Mouse (Mus musculus) heart, adult 8-10 months (tissue): ENCODE measurements around the gene Naa16. TPM values are rescaled to one million over a fixed set of nuclear protein-coding genes. Genes with fewer than 3 reads are reported as not detected.

ENCODE experiments used
- DNase-seq: peaks from one replicate; pipeline ENCODE4 v3.0.0; 2022; ENCODE audit warnings: low spot score
- total RNA-seq, 4 experiments: library from RNA; stranded (reverse); gene quantifications; 2 replicates each; pipeline ENCODE4 v1.2.4; 2022

The Naa16 gene
- total RNA-seq, 4 experiments from 2014 or later, result 6.5 to 12.0 (median 6.9) TPM

DNA sequence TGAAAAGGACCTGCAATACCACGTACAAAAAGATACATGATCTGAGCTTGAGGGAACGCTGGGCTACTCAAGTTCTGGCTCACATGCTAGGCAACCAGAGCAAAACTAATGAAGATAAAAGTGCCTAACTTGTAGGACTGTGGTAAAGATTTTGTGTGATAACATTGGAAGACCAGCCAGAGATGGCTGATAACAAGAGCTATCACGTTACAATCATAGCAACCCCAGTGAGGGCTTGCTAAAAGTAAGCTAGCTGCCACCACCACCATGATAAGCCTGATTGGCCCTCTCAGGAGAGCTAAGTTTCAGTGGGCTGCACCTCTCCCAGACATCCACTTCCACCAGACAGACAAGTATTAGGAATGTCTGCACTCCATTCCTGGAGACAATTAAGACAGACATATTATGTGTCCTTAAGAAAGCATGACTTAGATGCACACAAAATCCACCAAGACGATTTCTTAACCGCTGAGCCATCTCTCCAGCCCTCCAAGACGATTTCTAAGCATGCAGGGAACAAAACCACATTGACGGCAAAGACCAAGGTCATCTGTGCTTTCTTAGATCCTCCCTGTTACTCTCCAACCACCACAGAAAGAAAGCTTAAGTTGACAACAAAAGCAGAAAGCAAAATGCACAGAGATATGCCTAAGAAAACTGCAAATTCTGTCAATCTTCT is 92.1 kb downstream of the Naa16 start:
- no peak for DNase-seq

DNA sequence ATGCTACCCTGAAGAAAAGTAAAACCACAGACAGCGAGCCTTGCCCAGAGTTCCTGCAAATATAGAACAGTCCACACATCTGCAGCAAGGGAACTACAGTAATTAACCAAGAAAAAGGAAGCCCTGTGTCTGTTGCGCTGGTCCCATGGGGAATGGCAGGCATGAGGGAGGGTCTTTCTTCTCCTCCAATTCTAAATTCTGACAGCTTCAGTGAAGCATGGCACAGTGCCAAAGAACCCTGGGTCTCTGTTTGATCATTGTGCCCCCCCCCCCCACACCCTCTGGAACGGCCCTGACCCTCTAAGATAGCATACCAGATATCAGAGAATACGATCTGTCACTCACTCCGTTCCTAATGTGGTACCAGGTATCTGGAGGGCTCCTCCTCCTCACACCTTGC is 93.7 kb downstream of the Naa16 start:
- DNase-seq, result no peak

DNA sequence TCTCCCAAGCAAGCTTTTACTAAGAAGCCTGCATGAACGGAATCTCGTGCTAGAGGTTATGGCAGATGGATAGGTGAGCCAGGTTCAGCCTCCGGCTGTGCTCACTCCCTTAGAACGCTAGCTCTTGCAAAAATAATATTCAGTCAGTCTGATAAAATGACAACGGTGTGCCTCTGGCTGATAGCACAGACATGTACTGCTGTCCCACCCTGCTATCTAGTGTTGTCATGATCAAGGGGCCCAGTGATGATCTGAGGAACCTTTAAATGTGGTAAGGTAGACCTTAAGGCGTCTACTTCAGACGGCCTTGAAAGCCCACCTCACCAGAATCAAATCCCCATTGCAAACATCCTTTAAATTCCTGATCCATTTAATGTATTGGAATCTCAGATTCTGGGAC is 94.4 kb downstream of the Naa16 start:
- DNase-seq, result no peak

DNA sequence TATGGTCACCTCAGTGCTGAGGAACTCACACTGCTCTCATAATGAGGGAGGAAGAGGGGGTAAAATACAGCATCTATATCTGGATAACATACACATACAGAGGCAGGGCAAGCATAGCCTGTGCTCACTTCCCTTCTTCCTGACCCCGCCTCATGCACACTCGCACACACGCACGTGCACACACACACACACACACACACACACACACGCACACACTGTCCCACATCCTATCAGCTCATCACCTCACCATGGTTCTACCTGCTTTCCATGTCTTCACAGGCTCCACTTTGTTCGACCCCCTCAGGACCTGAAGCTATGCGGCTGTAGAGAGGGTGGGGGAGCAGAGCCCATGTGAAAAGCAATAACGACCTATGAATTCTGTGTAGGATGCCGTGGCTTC is 95.0 kb downstream of the Naa16 start:
- no peak for DNase-seq

DNA sequence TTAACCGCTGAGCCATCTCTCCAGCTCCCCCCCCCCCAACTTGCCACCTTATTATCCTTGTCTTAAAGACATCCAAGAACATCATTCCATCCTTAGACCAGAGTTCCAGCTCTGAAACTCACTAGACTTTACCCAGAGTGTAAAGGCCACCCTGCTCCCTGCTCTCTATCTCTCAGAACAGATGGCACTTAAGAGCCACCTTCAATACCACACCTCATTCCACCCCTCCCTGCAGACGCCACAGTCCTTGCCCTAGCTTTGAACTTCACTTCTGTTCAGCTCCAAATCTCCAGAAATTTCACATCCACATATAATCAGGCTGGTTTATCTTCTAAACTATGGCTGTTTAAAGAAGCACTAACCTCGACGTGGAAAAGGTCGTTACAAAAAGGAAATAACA is 95.6 kb downstream of the Naa16 start:
- DNase-seq, result no peak

DNA sequence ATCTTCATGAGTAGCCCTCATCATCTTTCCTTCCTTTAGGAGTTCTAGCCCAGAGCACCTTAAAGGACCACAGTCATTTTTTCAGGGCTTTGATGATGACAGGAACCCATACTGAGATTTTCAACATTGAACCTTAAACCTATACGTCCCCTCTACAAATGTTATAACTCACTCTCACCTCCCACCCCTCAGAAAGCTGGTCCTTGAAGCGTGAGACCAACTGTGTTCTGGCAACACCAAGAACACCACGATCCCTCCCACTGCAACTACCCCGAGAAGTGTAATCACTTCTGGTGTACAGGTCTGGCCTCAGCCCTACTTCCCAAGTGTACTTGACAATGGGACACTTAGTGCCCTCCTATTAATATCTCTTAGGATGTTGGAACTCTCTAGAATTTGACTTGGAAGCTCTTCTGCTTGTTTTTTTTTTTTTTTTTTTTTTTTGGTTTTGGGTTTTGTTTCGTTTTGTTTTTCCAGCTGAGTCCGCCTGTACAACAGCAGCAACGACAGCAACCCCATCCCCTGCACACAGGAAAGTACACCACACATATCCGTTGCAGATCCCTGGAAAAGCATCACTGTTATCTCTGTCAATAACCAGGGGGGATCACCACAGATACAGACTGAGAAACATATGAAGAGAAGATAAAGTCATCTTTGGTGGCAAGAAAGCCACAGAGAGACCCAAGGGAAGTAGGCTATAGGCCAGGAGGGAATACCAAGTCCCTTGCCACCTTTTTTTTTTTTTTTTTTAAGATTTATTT is 96.3 kb downstream of the Naa16 start:
- DNase-seq, result no peak

DNA sequence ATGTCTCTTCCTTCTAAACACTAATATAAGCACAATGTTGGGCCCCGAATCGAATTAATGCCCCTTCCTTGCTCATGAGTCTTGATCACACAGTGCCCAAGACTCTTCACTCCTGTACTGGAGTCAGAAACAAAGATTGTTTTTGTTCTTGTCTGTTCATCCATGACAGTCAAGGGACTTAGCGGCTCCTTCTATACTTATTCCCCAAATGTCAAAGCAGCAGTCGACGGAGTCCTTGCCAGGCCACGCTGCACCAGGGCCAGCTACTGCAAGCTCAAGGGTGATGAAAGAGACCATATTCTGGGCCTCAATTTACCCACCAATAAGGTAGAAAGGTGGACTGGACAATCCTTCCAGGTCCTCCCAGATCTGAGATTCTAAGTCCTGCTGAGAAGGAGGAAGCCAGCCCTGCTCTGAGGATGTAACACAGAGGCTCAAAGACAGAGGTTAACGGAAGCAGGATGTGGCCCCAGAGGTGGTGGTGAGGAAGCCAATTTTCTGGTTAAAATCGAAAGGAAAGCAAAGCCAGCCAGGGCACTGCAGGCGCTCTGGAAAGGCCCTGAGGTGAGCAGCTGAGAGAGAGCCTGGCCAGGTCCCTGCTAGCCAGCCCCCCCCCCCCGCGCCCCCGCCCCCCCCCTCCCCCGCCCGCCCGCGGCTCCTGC is 97.3 kb downstream of the Naa16 start:
- DNase-seq, result peak; percentile 68

DNA sequence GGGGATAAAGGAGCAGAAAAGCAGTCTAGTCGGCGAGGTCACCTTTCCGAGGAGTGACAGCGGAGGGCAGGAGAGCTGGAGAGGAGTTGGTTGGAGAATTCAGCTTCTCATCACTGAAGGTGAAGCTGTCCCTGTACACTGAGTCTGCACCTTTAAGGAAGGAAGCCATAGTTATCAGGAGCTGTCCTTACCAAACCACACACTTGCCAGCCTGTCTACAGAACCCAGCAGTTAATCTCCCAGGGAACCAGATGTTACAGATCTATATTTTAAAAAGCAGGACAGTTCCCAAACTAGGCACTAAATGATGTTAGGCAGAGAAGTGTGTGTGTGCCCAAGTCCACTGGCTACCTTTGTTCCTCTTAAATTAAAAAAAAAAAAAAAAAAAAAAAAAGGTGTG is 98.9 kb downstream of the Naa16 start:
- DNase-seq, result no peak

DNA sequence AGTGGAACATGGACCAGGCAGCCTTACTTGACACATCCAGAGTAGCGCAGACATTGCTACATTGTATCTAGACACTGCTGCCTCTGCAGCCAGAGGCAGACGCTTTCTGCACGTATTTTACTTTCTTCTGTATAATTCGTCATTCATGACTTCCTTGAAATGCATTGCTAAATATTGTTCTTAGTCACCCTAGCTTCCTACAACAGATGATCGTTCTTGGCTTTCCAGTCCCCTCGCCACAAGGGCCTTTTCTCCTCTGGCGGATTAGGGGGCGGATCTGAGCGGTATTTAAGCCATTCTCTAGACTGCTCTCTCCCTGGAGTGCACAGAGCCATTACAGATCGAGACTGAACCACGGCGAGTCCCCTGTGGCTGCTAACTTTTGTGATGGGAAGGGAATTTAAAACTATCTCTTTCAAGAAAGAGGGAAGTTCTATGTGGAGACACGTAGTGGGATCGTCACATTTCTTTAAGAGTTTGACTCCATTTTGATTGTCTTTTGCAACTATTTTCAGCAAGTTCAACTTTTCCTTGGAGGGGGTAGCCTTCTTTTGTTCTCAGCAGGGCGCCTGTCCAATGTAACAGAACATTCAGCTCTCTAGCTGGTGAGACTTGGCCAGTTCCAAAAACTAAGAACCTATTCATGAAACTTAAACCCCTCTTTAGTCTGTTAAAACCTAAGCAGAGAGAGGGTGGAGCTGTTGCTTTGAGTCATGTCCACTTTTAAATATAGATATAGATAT is 99.7 kb downstream of the Naa16 start:
- DNase-seq, result no peak

DNA sequence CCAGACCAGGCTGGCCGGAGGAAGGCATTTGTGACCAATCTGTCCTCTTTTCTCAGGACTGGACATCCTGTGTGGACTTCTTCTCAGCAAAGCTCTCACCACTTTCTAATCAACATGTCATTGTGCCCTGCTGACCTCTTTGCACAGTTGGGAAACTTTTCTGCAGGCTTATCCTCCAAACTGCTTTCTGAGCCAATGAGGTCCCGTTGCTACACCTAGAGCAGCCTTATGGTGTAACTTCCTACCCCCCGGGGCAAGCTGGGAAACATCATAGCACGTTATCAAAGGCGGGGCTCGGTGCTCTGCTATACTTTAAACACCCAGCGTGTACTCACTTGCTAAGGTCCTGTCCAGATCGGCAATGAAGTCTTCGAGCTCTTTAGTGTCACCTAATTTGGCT is 100.7 kb downstream of the Naa16 start:
- DNase-seq, result no peak

DNA sequence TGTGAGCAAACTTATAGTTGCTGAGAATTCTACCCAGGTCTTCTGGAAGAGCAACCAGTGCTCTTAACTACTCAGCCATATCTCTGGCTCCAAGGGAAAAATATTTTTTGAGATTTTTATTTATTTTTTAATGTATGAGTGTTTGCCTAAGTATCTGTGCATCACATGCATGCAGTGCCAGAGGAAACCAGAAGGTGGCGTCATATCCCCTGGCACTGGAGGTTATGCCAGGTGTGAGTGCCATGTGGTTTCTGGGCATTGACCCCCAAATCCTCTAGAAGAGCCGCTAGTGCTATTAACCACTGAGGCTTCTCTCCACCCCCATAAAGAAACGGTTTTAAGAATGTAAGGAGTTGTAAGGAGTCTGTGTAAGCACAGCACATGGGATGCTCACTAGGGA is 102.3 kb downstream of the Naa16 start:
- no peak for DNase-seq

DNA sequence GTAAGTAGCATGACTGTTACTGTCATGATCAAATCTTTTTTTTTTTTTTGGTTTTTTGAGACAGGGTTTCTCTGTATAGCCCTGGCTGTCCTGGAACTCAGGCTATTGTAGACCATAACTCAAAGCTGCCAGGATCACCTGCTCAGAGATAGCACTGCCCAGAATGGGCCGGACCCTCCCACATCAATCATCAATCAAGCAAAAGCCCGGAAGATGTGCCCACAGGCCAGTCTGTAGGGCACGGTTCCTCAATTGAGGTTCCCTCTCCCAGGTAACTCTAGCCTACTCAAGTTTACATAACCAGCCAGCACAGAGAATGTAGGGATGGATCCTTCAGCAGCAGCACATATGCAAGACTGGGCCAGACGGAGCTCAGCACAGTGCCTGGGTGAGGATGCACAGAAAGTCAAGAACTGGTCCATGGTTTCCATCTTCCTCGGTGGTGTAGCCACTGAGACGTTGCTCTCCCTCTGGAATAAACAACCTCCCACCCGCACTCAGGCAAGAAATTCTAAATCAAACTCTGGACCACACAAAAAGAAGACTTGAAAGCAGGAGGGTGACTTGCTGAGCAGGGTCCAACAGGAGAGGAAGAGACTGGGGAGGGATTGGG is 103.2 kb downstream of the Naa16 start:
- DNase-seq, result no peak

DNA sequence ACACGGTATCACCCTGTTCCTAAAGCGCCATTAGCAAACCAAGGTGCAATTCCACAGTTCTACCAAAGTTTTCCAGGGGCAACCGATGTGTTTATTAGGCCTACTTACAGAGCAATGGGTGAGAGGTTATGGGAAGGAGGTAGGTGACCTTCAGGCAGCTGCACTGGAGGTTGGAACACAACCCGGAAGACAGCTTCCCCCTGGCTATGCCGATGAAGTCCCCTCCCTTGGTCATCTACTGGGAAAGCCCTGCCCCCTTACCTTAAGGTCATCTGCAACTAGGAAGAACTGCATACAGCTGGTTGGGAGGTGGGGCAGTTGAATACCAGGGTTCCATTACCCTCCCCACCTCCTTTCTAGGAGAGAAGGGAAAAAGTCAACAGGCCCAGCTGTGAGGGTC is 105.0 kb downstream of the Naa16 start:
- no peak for DNase-seq

DNA sequence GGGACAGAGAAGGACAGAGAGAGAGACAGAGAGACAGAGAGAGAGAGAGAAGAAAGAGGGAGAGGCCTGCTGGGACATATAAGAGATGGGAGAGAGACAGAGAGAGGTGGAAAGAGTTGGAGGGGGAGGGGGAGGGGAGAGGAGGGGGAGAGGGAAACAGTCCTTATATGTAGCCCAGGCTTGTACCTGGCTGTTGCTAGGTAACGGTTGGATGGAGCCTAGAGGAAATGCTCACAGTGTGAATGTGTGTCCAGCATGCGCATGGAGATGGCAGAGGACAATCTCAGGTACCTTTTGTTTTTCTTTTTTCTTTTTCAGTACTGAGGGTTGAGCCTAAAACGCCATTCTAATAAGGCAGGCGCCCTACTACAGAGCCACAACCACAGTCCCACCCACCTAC is 106.0 kb downstream of the Naa16 start:
- no peak for DNase-seq

DNA sequence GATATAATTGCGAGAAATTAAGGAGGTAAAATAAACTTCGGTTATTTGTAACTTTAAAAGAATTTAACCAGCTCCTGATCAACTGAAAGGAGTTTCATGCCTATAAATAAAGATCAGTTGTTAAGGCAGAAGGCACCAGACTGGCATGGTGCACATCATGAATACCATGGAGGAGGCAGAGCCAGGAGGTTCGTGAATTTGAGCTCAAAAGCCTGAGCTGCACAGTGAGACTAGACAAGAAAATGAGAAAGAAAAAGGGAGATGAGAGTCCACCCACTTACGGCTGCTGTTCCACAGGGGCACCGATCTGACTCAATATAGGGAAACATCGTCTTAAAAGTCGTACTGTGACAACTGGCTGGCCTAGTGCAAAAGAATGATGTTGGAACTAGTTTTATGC is 106.6 kb downstream of the Naa16 start:
- no peak for DNase-seq

DNA sequence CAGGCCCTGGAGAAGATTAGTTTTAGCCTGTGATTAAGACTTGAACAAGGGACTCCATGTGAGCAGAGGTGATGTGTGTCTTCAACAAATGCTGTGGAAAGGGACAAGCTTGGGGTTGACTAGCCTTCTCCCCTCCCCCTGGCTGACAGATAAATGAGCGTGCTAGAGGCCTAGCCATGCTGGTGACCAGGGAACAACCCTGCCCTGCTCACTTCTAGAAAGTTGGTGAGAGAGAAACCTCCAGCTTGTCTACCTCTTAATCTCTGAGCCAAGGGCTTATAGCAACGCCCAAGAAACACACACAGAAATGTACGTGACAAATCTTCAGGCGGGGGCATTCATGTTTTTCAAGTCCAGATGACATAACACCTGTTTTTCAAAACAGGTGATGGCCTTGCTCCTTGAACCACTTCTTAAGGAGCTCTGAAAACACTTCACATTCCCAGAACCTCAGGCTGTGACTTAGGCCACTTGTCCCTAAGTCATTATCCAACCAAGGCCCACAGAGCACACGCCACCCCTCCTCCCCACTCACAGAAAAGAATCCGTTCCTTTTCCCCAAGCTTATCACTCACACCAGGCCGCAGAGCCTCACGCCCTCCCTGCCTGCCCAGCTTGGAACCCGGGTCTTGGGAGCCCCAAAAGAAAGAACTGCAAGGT is 108.6 kb downstream of the Naa16 start:
- no peak for DNase-seq

DNA sequence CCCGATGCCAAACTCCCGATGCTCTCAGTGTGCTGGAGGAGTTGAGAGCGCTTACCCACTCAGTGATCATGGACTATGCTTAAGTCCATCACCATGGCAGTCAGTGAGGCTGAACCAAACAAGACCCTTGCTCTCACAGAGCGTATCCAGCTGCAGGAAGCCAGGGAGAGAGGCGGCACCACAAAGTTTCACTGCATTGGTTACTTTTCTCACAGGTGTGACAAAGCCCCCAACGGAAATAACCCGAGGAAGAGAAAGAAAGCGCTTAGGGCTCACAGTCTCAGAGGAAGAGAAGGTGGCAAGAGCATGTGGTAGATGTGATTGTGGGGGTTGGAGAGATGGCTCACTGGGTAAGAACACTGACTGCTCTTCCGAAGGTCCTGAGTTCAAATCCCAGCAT is 110.1 kb downstream of the Naa16 start:
- DNase-seq, result no peak

DNA sequence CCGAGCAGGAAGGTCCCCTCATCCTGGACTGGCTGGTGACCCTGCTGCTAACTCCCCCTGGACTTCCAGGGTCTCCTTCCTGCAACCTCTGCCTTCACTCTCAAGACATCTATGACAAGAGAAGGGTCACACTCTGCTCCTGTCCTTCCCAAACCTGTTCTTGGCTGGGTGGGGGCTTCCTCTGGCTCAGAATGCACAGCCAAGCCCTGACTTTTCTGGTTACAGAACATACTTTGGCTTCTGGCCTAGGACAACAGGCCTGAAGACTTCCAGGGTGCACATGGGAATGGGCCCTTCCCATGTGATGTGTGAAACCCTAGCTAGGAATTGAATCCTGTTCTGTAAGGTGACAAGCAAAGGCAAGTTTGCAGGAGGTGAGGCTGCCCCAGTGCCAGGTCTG is 111.1 kb downstream of the Naa16 start:
- peak; percentile 64 for DNase-seq

DNA sequence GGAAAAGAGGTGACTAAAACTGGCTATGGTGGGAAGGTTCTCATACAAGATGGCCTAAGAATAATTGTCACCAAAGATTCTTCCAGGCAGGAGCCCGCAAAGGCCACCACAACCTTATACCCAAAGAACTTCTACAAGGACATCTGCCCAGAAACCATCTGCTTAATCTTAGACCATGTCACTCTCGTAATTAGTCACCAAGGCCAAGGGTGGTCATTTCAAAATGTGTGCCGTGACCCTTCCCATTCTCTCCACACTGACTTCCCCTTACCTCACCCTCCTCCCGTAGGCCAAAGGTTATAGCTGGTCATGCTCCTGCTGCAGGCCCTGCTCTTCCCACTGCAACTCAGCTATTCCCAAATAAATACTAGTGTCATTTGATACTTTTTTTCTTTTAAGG is 111.7 kb downstream of the Naa16 start:
- no peak for DNase-seq

DNA sequence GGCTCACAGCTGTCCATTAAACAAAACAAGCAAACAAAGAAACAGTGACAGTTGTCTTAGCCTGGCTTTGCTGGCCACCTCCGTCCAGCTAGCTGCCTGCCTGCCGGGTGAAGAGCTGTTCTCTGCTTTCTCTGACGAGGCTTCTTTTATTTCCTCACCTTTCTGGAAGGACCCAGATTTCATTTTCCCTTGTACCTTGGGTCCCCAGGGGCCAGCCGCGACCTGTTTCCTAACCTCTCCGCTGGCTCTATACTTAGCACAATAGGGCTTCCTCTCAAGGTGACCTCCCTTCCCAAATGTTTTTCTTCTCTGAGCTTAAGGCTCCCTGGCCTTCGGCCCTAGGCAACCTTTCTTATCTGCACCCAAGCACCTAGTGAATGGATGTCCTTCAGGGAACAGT is 112.7 kb downstream of the Naa16 start:
- DNase-seq, result peak; percentile 81

DNA sequence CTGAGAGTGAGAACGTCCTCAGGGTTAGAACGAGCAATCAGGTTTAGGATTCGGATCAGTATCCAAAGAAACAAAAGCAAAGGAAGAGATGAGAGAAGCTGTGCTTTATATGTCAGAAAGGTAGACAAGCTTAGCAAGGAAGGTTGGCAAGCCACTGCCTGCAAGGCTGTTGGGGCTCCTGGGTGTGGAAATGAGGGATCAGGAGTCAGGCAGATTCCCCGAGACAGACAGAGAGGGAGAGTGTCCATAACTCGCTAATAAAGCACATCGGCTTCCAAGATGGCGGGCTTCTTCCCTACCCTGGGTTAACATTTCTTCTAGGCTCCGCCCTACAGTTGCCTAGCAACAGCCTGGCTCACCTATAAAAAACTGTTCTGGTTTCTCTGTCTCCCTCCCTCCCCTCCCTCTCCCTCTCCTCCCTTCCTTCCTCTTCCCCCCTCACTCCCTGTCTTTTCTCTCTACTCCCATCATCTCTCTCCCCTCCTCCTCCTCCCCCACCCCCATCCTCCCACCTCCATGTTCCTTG is 114.6 kb downstream of the Naa16 start:
- DNase-seq, result no peak
